Mouse (Mus musculus): ENCODE measurements around the gene Kcnk3.

- no peak for TF ChIP-seq CTCF (IDR thresholded peaks at IDR 0.05; ENCODE audit: borderline replicate concordance, insufficient read depth, low read depth, low read length)
- TF ChIP-seq POLR2A (IDR thresholded peaks at IDR 0.05; ENCODE audit: borderline replicate concordance, insufficient read depth, low read length): no peak
These were observed 25.3 kb downstream of the Kcnk3 start for GRCm38 (mm10) chr5:30613242-30613641.
